Mouse (Mus musculus): ENCODE data around the gene Cfap157.

DNA sequence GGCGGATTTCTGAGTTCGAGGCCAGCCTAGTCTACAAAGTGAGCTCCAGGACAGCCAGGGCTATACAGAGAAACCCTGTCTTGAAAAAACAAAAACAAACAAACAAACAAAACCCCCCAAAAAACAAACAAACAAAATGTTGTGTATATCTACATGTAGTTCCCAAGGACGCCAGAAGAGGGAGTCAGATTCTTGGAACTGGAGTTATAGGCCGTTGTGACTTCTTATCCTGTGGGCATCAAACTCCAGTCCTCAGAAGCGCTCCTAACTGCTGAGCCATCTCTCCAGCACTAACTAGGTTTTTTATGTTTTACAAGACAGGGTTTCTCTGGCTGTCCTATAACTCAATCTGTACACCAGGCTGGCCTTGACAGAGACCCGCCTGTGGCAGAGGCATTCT, 2.9 kb upstream of the Cfap157 start:
- TF ChIP-seq CTCF (IDR thresholded peaks at IDR 0.05; ENCODE audit: low read depth, low read length) (no peak), POLR2A (IDR thresholded peaks at IDR 0.05; ENCODE audit: borderline replicate concordance, low read depth, low read length) (no peak)

Measured in bone marrow macrophage, adult 2 months (primary cell).